Mouse (Mus musculus) spleen, adult 2 months (tissue): Measurements from ENCODE around the gene Vps35l. TPM values are rescaled to one million over a fixed set of nuclear protein-coding genes. Genes with fewer than 3 reads are reported as not detected.

ENCODE experiments used
- DNase-seq, 2 experiments: peaks; one replicate each; pipeline versions ENCODE4 v3.0.0 to v3.0.0-alpha.2; 2012 to 2021; ENCODE audit warnings: low spot score in 2 of 2, low read depth in 1 of 2
- H3K27ac ChIP-seq: fragments of 200-500 bp; 2 replicates; pipeline ENCODE4 v1.5.1; 2012; ENCODE audit warnings: low read length, inconsistent platforms; ENCODE audit not compliant: insufficient read depth
- H3K27me3 ChIP-seq: fragments of 200-500 bp; 2 replicates; pipeline ENCODE4 v1.6.1; 2012; ENCODE audit warnings: mild to moderate bottlenecking, moderate library complexity, low read length, inconsistent platforms; ENCODE audit not compliant: control insufficient read depth, insufficient read depth
- H3K36me3 ChIP-seq: fragments of 200-500 bp; 2 replicates; pipeline ENCODE4 v1.6.1; 2012; ENCODE audit warnings: mild to moderate bottlenecking, low read length, inconsistent platforms; ENCODE audit not compliant: control insufficient read depth, insufficient read depth
- H3K4me1 ChIP-seq: fragments of 200-500 bp; 2 replicates; pipeline ENCODE4 v1.6.1; 2011; ENCODE audit warnings: inconsistent platforms; ENCODE audit not compliant: control insufficient read depth, insufficient read depth, insufficient read length
- H3K4me3 ChIP-seq: fragments of 200-500 bp; 2 replicates; pipeline ENCODE4 v1.5.1; 2011; ENCODE audit warnings: mild to moderate bottlenecking, inconsistent platforms; ENCODE audit not compliant: insufficient read depth, insufficient read length; ENCODE audit errors: extremely low read depth
- CTCF ChIP-seq: fragments of 200-500 bp; IDR thresholded peaks from 2 replicates; pipeline ENCODE4 v1.5.1; 2011; ENCODE audit warnings: mild to moderate bottlenecking, inconsistent platforms; ENCODE audit not compliant: insufficient read depth, insufficient read length, insufficient replicate concordance; ENCODE audit errors: extremely low read depth
- POLR2A ChIP-seq: fragments of 200-500 bp; IDR thresholded peaks from 2 replicates; pipeline ENCODE4 v1.6.1; 2011; ENCODE audit warnings: low read depth, low read length, inconsistent platforms
- WGBS: fragments of 180-500 bp; shearing (Covaris S2); methylation state at CpG from one replicate; pipeline ENCODE4 v1.1.7; 2018; 5-methylcytosine and 5-hydroxymethylcytosine counted together
- polyA plus RNA-seq: library from polyadenylated mRNA; depleted of rRNA; stranded (reverse); fragments of >200 nt; gene quantifications from 2 replicates; pipeline ENCODE4 v1.2.3, GENCODE M21; 2012

Vps35l gene
- polyA plus RNA-seq, 1 experiment, result 27.6 TPM

- TF ChIP-seq CTCF (no peak), POLR2A (no peak)
- DNase-seq, result no peak
- H3K27me3 ChIP-seq, result no peaks in the 10 kb centered on the region
- WGBS, result 95% methylated on average over 3 of the region's 3 CpGs
- H3K27ac ChIP-seq, result no peak overlapping the region
- H3K36me3 ChIP-seq, result peaks cover 8% of the 10 kb centered on the region
- H3K4me3 ChIP-seq, result no peak overlapping the region
- H3K4me1 ChIP-seq, result no peaks in the 10 kb centered on the region
Observed at GRCm38 (mm10) chr7:118731781-118732180, 8.2 kb upstream of the Vps35l start.

- H3K36me3 ChIP-seq, result peaks cover 5% of the 10 kb centered on the region
- H3K27ac ChIP-seq, result no peak overlapping the region
- no peak for DNase-seq
- WGBS, result 95% methylated on average over 13 of the region's 13 CpGs
- H3K4me3 ChIP-seq, result no peak overlapping the region
- no peak for TF ChIP-seq CTCF
- TF ChIP-seq POLR2A, result no peak
- no peaks in the 10 kb centered on the region for H3K4me1 ChIP-seq
- H3K27me3 ChIP-seq, result no peaks in the 10 kb centered on the region
Observed at GRCm38 (mm10) chr7:118733225-118733624, 6.8 kb upstream of the Vps35l start.

GRCm38 (mm10) chr7:118738730-118739129, 1.3 kb upstream of the Vps35l start:
- TF ChIP-seq POLR2A (no peak), CTCF (no peak)
- DNase-seq, result no peak
- Histone ChIP-seq H3K4me3 (no peak overlapping the region), H3K36me3 (peaks cover 3% of the 10 kb centered on the region), H3K4me1 (peaks cover 5% of the 10 kb centered on the region; the same call in 1 of the 2 replicates), H3K27me3 (no peaks in the 10 kb centered on the region), H3K27ac (no peak overlapping the region)
- WGBS, result 85% methylated on average over 1 of the region's 1 CpGs

GRCm38 (mm10) chr7:118740532-118741338, 709 bp downstream of the Vps35l start:
- TF ChIP-seq CTCF (no peak), POLR2A (peak; percentile 10; the same call in 1 of the 2 replicates)
- WGBS, result 4% methylated on average over 41 of the region's 41 CpGs
- Histone ChIP-seq H3K36me3 (peaks cover 3% of the 10 kb centered on the region), H3K27ac (peak overlapping the region; percentile 31), H3K4me1 (peaks cover 5% of the 10 kb centered on the region; the same call in 1 of the 2 replicates), H3K27me3 (no peaks in the 10 kb centered on the region), H3K4me3 (peak overlapping the region; percentile 79)
- DNase-seq, result peak; percentile 89 to 92

GRCm38 (mm10) chr7:118742278-118742677, 2.3 kb downstream of the Vps35l start:
- H3K36me3 ChIP-seq, result peaks cover 13% of the 10 kb centered on the region
- peak overlapping the region; percentile 11; the same call in 1 of the 2 replicates for H3K4me3 ChIP-seq
- no peaks in the 10 kb centered on the region for H3K27me3 ChIP-seq
- WGBS, result 73% methylated on average over 6 of the region's 6 CpGs
- TF ChIP-seq CTCF, result no peak
- TF ChIP-seq POLR2A, result no peak
- peaks cover 5% of the 10 kb centered on the region; the same call in 1 of the 2 replicates for H3K4me1 ChIP-seq
- no peak for DNase-seq
- no peak overlapping the region for H3K27ac ChIP-seq

GRCm38 (mm10) chr7:118744766-118745165, 4.7 kb downstream of the Vps35l start:
- Histone ChIP-seq H3K36me3 (peaks cover 22% of the 10 kb centered on the region), H3K4me1 (peaks cover 5% of the 10 kb centered on the region; the same call in 1 of the 2 replicates), H3K4me3 (no peak overlapping the region), H3K27me3 (no peaks in the 10 kb centered on the region), H3K27ac (no peak overlapping the region)
- DNase-seq, result no peak
- TF ChIP-seq POLR2A (no peak), CTCF (no peak)
- 95% methylated on average over 5 of the region's 5 CpGs for whole genome bisulfite sequencing
